Mouse (Mus musculus) spleen, postnatal 4 days (tissue): ENCODE data around the gene Zmynd11.

ENCODE experiments used
- DNase-seq, 2 experiments: peaks; one replicate each; pipeline ENCODE4 v3.0.0; 2022; ENCODE audit warnings: low spot score in 2 of 2

Zmynd11 gene

GRCm38 (mm10) chr13:9713462-9714134 is 51.5 kb downstream of the Zmynd11 start:
- DNase-seq, result no peak

DNA sequence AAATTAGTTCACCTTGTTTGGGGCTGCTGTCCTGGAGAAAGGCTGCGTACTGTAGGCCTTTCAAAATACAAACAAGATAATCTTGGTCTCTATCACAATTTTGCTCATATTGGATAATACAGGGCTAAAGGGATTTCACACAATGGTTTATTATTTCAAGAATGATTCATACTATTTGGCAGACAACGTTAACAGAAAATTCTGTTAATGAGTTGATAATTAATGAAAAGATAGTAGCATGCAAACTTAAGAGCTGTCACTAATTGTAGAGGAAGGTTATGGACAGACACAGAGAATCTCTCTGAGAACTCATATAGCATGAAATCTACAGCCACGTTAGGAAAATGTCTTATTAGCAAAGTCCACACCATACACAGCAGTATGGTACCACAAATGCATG is 52.2 kb downstream of the Zmynd11 start:
- DNase-seq, result no peak

- DNase-seq, result no peak
Measured at GRCm38 (mm10) chr13:9712409-9712808, 52.7 kb downstream of the Zmynd11 start.

GRCm38 (mm10) chr13:9708433-9709240 is 56.5 kb downstream of the Zmynd11 start:
- DNase-seq, result no peak

GRCm38 (mm10) chr13:9706720-9707119 is 58.4 kb downstream of the Zmynd11 start:
- no peak for DNase-seq

DNA sequence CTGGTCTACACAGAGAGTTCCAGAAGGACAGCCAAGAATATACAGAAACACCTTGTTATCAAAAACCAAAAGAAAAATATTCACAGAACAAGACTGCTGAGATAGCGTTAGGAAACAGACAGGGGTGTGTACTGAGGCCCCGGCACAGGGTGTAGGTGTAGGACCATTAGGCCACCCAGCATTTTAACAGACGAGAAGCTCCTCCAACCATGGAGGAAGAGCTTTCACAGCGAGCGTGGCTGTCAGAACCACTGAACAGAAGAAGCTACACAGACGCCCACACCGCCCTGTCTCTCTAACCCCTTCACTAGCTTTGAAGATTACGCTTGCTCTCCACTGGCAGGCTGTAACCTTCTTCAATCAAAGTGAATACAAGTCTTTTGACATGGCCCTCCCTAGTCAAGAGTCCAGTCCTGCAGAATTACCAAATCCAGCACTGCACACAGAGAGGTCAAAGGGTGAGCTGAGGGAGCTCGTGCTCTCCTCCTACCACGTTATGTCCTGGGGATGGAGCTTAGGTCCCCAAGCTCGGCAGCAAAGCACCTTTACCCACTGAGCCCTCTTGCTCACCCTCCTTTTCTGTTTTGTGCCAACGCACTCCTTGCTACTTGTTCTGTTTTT is 62.4 kb downstream of the Zmynd11 start:
- DNase-seq, result no peak

DNA sequence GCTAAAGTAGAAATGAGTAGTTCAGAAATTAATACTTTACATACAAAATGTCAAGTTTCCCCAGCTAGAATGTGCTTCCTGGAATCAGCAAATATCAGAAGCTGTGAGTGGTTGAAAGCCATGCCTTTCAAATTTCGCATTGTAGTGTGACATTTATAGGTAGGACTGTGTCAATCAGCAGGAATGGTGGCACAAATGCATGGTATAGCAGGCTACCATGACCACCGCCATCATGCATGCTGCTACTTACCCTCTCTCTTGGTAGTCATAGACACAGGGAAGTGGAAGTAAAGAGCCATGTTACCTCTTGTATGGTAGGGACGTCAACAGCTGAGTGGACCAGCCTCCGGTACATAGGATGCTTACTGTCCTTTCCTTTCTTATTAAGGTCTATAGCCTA is 67.8 kb downstream of the Zmynd11 start:
- DNase-seq, result no peak

- DNase-seq, result peak in 1 of 2 experiments; percentile 47
Measured at GRCm38 (mm10) chr13:9695809-9696208, 69.3 kb downstream of the Zmynd11 start.

DNA sequence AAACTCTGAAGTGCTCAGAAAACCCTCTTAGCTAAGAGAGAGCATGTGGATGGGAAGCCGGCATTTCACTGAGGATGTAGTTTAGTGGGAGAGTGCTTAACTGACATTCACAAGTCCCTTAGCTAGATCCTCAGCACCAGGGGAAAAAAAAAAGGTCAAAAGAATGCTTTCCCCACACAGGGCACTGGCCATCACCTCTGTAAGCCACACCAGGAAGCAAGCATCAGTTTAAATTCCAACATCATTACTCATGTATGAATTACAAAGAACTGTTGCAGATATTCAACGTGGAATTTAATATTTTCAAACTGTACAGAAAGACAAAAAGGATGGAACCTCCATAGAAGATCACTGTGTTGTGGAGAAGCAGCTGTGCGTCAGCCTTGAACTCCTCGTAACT is 69.7 kb downstream of the Zmynd11 start:
- DNase-seq, result no peak

DNA sequence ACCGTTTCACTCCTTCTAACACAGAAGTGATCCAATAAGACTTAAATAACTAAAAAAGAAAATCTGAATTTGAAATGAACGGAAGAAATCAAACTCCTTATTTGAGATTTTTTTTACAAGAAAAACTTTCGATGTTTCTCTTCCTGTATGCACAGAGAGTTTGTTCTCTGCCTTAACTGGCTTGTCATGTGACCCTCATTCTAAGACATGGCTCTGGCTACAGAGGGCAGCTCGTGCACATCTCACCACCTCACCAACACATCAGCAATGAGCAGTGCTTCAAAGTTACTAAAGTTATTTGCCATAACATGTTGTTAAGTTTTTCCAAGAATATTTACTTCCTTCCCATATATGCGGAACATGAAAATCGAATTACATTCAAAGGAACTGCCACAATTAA is 70.5 kb downstream of the Zmynd11 start:
- DNase-seq, result no peak

DNA sequence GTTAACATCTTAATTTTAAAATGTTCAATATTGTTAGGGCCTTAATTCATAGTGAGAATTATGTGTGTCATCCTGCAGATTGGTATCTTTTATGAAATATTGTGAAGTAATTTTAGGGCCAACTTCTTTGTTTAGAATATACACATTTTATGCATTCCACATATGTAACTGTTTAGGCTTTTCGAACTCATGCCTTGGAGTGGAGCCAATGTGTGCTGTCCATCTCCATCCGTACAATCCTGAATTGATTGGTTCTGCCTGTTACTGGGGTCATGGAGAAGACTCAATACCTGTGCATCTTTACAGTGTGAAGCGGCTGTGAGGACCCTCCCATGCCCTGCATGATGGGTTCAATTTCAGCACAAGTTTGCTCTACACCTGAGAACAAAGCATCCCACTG is 72.3 kb downstream of the Zmynd11 start:
- no peak for DNase-seq

- no peak for DNase-seq
Measured at GRCm38 (mm10) chr13:9689366-9689765, 75.8 kb downstream of the Zmynd11 start.

DNA sequence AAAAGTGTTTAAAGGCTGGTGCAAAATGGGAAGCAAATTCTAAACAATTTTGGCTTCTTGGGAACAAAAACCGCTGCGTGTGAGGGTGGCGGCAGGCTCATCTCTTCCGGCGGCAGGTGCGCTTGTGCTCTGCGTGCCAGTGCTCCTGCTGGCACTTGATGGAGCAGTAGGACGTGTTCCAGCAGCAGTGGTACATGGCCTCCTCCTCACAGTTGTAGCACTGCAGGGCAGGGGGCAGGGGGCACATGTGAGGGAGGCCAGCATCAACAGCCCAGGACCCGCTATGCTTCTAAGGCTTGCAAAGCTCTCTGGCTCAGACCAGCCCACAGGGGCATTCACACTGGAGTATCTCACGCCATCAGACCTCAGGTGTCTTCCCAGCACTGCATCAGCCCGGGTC is 78.4 kb downstream of the Zmynd11 start:
- no peak for DNase-seq

- DNase-seq, result no peak
Measured at GRCm38 (mm10) chr13:9686261-9686660, 78.9 kb downstream of the Zmynd11 start.

GRCm38 (mm10) chr13:9684153-9684923 is 80.8 kb downstream of the Zmynd11 start:
- DNase-seq, result no peak

DNA sequence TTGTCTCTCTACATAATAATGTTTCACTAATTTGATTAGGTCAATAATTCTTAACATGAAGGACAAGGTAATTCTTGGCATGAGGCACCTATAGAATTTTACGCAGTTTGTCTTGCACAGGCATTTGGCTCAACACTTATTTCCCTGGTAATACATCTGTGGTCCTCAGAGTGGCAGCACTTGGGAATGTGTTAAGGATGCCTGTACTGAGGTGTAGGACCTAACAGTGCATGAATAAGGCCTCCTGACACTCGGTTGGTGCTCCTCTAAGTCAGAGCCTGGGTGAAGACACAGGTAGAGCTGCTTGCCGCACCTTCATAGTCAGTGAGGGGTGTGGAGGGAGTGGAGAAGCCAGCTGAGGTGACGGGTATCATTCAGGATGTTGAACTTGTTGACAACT is 81.8 kb downstream of the Zmynd11 start:
- no peak for DNase-seq

- DNase-seq, result no peak
Measured at GRCm38 (mm10) chr13:9681492-9681891, 83.6 kb downstream of the Zmynd11 start.

- no peak for DNase-seq
Measured at GRCm38 (mm10) chr13:9674126-9674525, 91.0 kb downstream of the Zmynd11 start.

DNA sequence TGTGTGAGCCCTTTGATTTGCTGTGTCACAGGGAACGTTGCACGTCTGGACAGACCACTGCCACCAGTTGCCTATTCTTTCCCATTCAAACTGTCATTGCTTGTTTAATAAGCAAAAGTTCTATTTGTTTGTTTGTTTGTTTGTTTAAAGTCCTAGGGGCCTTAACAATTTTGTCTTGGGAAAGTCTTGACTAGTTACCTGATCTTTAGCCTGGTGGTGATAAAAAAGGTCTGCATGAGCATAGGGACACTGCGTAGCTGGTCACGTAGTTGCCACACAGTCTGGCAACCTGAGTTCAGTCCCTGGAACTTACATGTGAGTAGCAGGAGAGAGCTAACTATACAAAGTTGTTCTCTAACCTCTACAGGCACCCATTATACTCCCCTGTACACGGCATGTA is 95.9 kb downstream of the Zmynd11 start:
- DNase-seq, result no peak

DNA sequence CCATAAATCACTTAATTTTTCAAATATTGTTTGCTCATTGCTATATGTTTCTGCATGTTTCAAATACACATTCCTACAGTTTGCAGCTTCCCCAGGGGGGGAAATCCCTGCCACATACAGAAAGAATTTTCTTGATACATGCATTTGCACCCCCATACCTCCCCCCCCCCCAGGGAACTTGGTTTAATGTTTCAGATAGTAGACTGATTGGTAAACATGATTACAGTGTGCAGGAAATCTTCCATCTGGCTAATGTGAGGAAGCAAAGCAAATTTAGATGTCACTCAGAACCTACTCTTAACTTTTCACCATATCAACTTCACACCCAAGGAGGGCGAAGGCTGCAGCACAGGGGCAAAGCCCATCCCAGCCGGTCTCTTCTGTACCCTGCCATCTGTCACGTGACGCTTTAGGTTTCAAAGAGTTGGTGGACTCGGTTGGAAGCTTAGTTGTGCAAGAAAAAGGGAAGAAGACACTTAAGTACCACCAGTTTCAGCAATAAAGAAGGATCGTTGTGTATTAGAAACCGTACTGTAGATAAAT is 97.1 kb downstream of the Zmynd11 start:
- DNase-seq, result no peak

DNA sequence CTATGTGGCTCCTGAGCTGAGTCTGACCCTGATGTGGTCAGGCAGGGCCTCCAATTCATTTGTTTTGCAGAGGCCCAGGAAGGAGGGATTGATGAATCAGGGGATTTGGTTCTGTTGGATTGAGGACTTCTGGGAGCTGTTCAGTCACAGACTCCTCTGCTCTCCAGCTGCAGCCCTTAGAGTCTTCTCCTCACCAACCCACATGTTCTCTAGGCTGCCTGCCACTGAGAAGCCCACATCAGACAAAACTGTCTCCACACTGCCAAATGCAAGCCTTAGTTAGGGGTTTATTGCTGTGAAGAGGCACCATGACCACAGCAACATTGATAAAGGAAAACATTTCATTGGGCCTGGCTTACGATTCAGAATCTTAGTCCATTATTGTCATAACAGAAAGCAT is 101.5 kb downstream of the Zmynd11 start:
- DNase-seq, result no peak

DNA sequence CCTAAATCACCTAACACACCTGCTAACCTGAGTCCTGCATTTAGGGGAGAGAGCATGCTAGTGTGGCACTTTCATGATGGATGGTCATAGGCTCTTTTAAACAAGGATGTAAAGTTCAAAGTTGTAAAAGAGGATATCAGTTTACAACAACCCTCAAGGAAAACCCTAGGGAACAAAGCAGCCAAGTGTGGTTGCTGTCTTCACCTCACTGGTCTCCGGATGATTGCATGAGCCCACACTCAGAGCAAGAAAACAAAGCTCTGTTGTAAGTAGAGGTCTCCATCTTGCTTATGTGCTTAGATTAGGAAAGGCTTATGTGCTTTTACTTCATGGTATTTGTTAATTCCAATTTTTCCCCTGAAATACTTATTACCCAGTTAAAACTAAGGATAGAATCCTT is 104.4 kb downstream of the Zmynd11 start:
- no peak for DNase-seq
